Mouse (Mus musculus) thymus, adult 2 months (tissue): ENCODE measurements around the gene Stfa2l1.

ENCODE experiments used
- CTCF ChIP-seq: fragments of 200-500 bp; IDR thresholded peaks from 2 replicates; pipeline ENCODE4 v1.5.1; 2012; ENCODE audit warnings: mild to moderate bottlenecking, control low read depth, low read length, moderate library complexity, borderline replicate concordance; ENCODE audit not compliant: control insufficient read depth, poor library complexity, insufficient read depth; ENCODE audit errors: extremely low read depth
- POLR2A ChIP-seq: fragments of 200-500 bp; IDR thresholded peaks from 2 replicates; pipeline ENCODE4 v1.6.1; 2012; ENCODE audit warnings: mild to moderate bottlenecking, low read length, control low read depth, moderate library complexity; ENCODE audit not compliant: control insufficient read depth, poor library complexity, insufficient read depth; ENCODE audit errors: extremely low read depth

DNA sequence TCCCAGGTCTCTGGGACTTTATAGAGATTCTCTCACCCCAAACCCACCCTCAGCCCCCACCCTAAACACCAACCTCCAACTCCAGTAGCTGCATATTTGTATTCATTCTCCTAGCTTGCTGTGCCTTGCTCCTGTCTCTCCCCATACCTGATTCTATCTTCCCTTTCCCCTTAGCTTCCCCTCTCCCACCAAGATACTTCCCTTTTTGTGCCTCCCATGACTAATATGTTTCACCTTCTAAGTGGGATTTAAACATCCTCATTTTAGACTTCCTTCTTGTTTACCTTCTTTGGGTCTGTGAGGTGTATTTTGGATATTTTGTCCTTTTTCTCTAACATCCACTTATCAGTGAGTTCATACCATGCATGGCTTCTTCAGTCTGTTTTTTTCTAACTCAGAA is 19.5 kb downstream of the Stfa2l1 start:
- no peak for TF ChIP-seq POLR2A
- TF ChIP-seq CTCF, result no peak
